Mouse (Mus musculus): Measurements from ENCODE around the gene Snf8. TPM values are rescaled to one million over a fixed set of nuclear protein-coding genes. Genes with fewer than 3 reads are reported as not detected.

Gene Snf8
- total RNA-seq, 2 experiments from 2014 or later: 26.5 to 30.1 TPM

- DNase-seq: no peak
- intact Hi-C loops (cut with DNase I): no loop called here
Observed at GRCm38 (mm10) chr11:96015421-96015820, 19.3 kb upstream of the Snf8 start.

- DNase-seq: no peak
- intact Hi-C loops (cut with DNase I): no loop called here
Observed at GRCm38 (mm10) chr11:96017941-96018351, 16.7 kb upstream of the Snf8 start.

GRCm38 (mm10) chr11:96020622-96021021 is 14.1 kb upstream of the Snf8 start:
- DNase-seq: no peak
- intact Hi-C loops (cut with DNase I): no loop called here

- DNase-seq: no peak
- intact Hi-C loops (cut with DNase I): no loop called here
Observed at GRCm38 (mm10) chr11:96028130-96028529, 6.6 kb upstream of the Snf8 start.

GRCm38 (mm10) chr11:96030571-96030970 is 4.1 kb upstream of the Snf8 start:
- no peak for DNase-seq
- intact Hi-C loops (cut with DNase I): no loop called here

GRCm38 (mm10) chr11:96031701-96032100 is 3.0 kb upstream of the Snf8 start:
- DNase-seq: no peak
- intact Hi-C loops (cut with DNase I): no loop called here

- intact Hi-C loops (cut with DNase I): no loop called here
- DNase-seq: no peak
Observed at GRCm38 (mm10) chr11:96033264-96033663, 1.4 kb upstream of the Snf8 start.

- no peak for DNase-seq
- intact Hi-C loops (cut with DNase I): no loop called here
Observed at GRCm38 (mm10) chr11:96034116-96034515, 569 bp upstream of the Snf8 start.

GRCm38 (mm10) chr11:96035133-96035532 is 448 bp downstream of the Snf8 start:
- intact Hi-C loops (cut with DNase I): loop anchor here (5.0 kb wide), 1 partner anchor 42 kb away; the partner anchor contains the start of gene Atp5g1

GRCm38 (mm10) chr11:96037499-96037898 is 2.8 kb downstream of the Snf8 start:
- no peak for DNase-seq
- intact Hi-C loops (cut with DNase I): loop anchor here (5.0 kb wide), 1 partner anchor 40 kb away; the partner anchor contains the start of gene Atp5g1

More at GRCm38 (mm10) chr11:96035133-96035532, 448 bp downstream of the Snf8 start:
- no peak for DNase-seq

DNA sequence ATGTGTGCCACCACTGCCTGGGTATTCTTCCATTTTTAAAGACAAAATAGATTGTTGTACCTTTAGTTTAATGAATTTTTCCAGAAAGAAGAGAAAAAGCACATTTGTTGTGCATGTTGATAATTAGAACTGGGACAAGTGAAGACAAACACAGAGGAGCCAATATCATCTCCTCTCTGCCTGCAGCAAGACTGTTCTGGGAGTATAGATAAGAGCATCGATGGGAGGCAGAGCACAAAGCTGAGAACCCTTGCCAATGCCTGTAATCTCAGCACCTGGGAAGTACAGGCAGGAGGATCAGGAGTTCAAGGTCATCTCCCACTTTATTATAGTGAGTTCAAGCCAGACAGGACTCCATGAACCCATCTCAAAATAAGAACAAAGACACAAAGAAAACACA is 3.9 kb downstream of the Snf8 start:
- no peak for DNase-seq
- intact Hi-C loops (cut with DNase I): loop anchor here (5.0 kb wide), 1 partner anchor 39 kb away; the partner anchor contains the start of gene Atp5g1

GRCm38 (mm10) chr11:96044803-96045567 is 10.3 kb downstream of the Snf8 start:
- no peak for DNase-seq
- intact Hi-C loops (cut with DNase I): no loop called here

DNA sequence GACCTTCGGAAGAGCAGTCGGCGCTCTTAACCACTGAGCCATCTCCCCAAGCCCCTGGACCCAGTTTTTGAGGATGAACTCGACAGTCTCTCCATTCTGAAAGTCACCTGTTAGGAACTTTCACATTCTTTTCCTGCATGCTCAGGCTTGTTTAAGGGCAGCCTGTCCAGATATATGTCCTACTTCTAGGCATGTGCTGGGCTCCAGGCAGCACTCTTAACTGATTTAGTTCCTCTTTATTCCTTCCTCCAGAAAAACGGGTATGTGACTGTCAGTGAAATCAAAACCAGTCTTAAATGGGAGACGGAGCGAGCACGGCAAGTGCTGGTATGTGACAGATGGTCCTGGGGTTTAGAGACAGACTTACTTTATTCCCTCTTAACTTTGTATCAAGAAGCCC is 11.3 kb downstream of the Snf8 start:
- DNase-seq: no peak
- intact Hi-C loops (cut with DNase I): no loop called here

DNA sequence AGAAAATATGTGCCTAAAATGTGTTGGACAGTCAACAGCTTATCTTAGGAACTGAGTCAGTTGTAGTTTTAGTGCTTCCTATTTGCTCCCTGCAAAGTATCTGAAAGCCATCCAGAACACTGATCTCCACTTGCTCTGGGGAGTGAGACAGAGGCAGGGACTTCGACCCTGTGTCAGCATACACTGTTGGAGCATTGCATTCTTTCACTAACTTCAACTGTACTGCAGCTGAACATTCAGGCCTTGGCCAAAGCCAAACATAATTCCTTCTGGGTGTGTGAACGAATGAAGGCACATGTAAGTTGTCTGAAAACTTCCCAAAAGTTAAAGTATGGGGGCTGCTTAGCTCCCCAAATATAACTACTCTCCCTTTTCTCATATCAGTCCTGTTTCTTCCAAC is 12.1 kb downstream of the Snf8 start:
- no peak for DNase-seq
- intact Hi-C loops (cut with DNase I): no loop called here

DNA sequence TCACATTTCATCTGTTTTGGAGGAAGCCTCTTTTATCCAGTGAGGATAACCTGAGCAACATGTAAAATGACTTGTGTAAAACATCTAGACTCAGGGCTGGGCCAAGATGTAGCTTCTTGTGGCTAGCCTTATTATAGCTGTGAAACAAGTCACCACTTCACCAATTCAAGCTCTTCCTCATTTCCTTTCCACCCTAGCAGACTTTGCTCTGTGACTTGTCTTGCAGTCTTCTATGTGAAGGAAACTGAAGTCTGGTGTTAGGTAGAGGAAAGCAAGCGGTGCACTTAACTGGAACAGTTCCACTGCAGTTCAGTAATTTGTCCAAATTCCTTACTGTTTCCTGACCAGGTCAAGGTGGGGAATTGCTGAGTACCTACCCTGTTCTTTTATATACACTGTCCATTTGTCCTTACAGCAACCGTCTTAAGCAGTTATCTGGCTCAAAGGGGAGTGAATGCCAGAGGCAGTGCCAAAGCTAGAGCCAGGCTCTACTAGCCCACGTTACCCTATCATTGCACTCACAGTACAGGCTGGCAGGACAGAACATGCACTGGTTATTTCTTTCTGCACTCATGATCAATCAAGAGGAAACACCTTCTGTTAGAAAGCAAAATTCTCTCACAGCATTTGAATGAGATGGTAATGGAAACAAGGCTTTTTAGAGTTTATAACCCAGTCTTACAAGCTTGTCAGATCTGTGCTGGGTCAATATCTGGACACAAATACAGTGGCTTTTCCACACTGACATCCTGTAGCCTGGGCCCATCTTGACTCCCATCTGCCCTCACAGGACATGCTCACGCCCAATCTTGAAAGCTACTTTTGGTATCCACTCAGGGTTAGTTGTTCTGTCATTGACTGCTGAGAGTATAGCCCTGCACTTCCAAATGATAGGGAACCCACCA is 13.0 kb downstream of the Snf8 start:
- intact Hi-C loops (cut with DNase I): no loop called here
- no peak for DNase-seq

GRCm38 (mm10) chr11:96049939-96050338 is 15.3 kb downstream of the Snf8 start:
- no peak for DNase-seq
- intact Hi-C loops (cut with DNase I): no loop called here

- intact Hi-C loops (cut with DNase I): no loop called here
- no peak for DNase-seq
Observed at GRCm38 (mm10) chr11:96050854-96051253, 16.2 kb downstream of the Snf8 start.

GRCm38 (mm10) chr11:96058309-96058708 is 23.6 kb downstream of the Snf8 start:
- intact Hi-C loops (cut with DNase I): no loop called here
- DNase-seq: no peak

GRCm38 (mm10) chr11:96064521-96065214 is 30.0 kb downstream of the Snf8 start:
- no peak for DNase-seq
- intact Hi-C loops (cut with DNase I): no loop called here

DNA sequence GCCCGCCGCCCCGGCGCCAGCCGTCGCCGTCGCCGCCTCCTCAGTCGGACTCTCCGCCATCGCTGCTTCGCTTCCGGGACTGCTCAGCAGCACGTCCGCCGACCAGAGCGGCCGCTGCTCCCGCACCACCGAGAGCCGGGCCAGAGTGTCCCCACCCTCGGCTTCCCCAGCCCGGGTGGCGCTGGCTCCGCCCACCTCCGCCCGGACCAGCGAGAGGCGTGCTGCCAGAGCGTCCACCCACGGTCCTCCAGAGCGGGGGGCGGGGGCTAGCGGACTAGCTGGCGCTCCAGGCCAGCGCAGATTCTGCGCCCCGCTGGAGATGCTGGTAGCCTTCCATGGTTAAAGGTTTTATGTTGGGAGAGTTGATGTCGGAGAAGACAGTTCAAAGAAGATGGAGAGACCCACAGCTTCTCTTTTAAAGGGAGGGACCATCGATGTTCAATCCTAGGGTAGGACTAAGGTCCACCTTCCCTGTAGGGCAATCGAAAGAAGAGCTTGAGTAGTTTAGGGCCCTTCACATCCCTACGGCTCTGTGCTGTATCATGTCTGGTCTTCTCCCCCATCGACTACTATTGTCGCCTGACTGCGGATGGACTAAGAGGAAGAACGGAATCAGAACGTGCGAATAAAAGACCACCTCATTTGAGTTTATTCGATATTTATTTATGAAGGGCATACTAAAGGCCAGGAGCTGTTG is 30.7 kb downstream of the Snf8 start, which contains the start of gene Ube2z:
Ube2z (minus strand) TSS at position 174 of the 697 bp plus-strand sequence.
- intact Hi-C loops (cut with DNase I): no loop called here
- DNase-seq: peak; percentile 95 to 98

Data from gastrocnemius, postnatal 36 days (tissue).